Mouse (Mus musculus) v-Abl transformed pro-B cells (cell line): ENCODE data around the gene Tmc8.
"Not testable (repeated sequence)": the region's sequence is repeated elsewhere in the genome, so short reads cannot be mapped to it uniquely, and the experiment has no call there.

Experiments used
- in situ Hi-C, 2 experiments: fragments of 400-800 bp; cut with MboI; formaldehyde crosslinking; loops; one replicate each; pipeline ENCODE4 v1.15.1; 2025; ENCODE audit not compliant: unreplicated experiment in 2 of 2

The Tmc8 gene

GRCm38 (mm10) chr11:117792281-117792888 lies 10.5 kb downstream of the Tmc8 start:
- in situ Hi-C loops = no loop called here

- in situ Hi-C loops = no loop called here
Measured at GRCm38 (mm10) chr11:117794035-117794551, 12.2 kb downstream of the Tmc8 start.

- in situ Hi-C loops = no loop called here
Measured at GRCm38 (mm10) chr11:117796954-117797353, 15.1 kb downstream of the Tmc8 start.

- in situ Hi-C loops = no loop called here
Measured at GRCm38 (mm10) chr11:117797511-117798159, 15.8 kb downstream of the Tmc8 start, which contains the start of gene 6030468B19Rik. Gene 6030468B19Rik (plus strand): TSS chr11:117797660.

- in situ Hi-C loops = no loop called here
Measured at GRCm38 (mm10) chr11:117798160-117798541, 16.3 kb downstream of the Tmc8 start.

- in situ Hi-C loops = no loop called here
Measured at GRCm38 (mm10) chr11:117799174-117799573, 17.3 kb downstream of the Tmc8 start.

- in situ Hi-C loops = no loop called here
Measured at GRCm38 (mm10) chr11:117800038-117800437, 18.2 kb downstream of the Tmc8 start.

GRCm38 (mm10) chr11:117801650-117802049 lies 19.8 kb downstream of the Tmc8 start:
- in situ Hi-C loops = no loop called here

GRCm38 (mm10) chr11:117803166-117803688 lies 21.4 kb downstream of the Tmc8 start:
- in situ Hi-C loops = no loop called here

- in situ Hi-C loops = no loop called here
Measured at GRCm38 (mm10) chr11:117806781-117807180, 24.9 kb downstream of the Tmc8 start.

GRCm38 (mm10) chr11:117809407-117810311 lies 27.8 kb downstream of the Tmc8 start, which contains the start of the genes Gm20708 and Syngr2:
Gene Gm20708 (plus strand): TSS chr11:117809668.
Gene Syngr2 (plus strand): TSS chr11:117809668.
- in situ Hi-C loops = no loop called here

- in situ Hi-C loops = no loop called here
Measured at GRCm38 (mm10) chr11:117810401-117811046, 28.6 kb downstream of the Tmc8 start.

GRCm38 (mm10) chr11:117813867-117814266 lies 32.0 kb downstream of the Tmc8 start:
- in situ Hi-C loops = no loop called here

GRCm38 (mm10) chr11:117814704-117815366 lies 33.0 kb downstream of the Tmc8 start:
- in situ Hi-C loops = no loop called here

- in situ Hi-C loops = not testable (repeated sequence)
Measured at GRCm38 (mm10) chr11:117815850-117816249, 34.0 kb downstream of the Tmc8 start.

GRCm38 (mm10) chr11:117816389-117816996 lies 34.6 kb downstream of the Tmc8 start:
- in situ Hi-C loops = no loop called here

GRCm38 (mm10) chr11:117819095-117819494 lies 37.2 kb downstream of the Tmc8 start:
- in situ Hi-C loops = no loop called here

GRCm38 (mm10) chr11:117820173-117820572 lies 38.3 kb downstream of the Tmc8 start:
- in situ Hi-C loops = loop anchor here (5.0 kb wide), 5 partner anchors 33 to 438 kb away; no protein-coding TSS in a partner anchor

- in situ Hi-C loops = loop anchor here (5.0 kb wide), 5 partner anchors 35 to 440 kb away; no protein-coding TSS in a partner anchor
Measured at GRCm38 (mm10) chr11:117821868-117822267, 40.0 kb downstream of the Tmc8 start.
